Mouse (Mus musculus) C2C12 (cell line): Measurements from ENCODE around the gene Dhh.

Experiments used
- CTCF ChIP-seq: IDR thresholded peaks from one replicate; pipeline ENCODE4 v1.5.1; 2011; ENCODE audit not compliant: control insufficient read depth, insufficient read depth, insufficient read length
- MAX ChIP-seq: IDR thresholded peaks from one replicate; pipeline ENCODE4 v1.6.1; 2011; ENCODE audit warnings: mild to moderate bottlenecking, control low read depth
- MYOD1 ChIP-seq: IDR thresholded peaks from one replicate; pipeline ENCODE4 v1.6.1; 2011; ENCODE audit warnings: low read depth; ENCODE audit not compliant: control insufficient read depth, insufficient read length
- MYOG ChIP-seq: IDR thresholded peaks from one replicate; pipeline ENCODE4 v1.6.1; 2011; ENCODE audit not compliant: control insufficient read depth, insufficient read length; ENCODE audit errors: extremely low read depth
- USF1 ChIP-seq: IDR thresholded peaks from one replicate; pipeline ENCODE4 v1.6.1; 2011; ENCODE audit warnings: low read depth, mild to moderate bottlenecking, control low read depth, moderate library complexity

DNA sequence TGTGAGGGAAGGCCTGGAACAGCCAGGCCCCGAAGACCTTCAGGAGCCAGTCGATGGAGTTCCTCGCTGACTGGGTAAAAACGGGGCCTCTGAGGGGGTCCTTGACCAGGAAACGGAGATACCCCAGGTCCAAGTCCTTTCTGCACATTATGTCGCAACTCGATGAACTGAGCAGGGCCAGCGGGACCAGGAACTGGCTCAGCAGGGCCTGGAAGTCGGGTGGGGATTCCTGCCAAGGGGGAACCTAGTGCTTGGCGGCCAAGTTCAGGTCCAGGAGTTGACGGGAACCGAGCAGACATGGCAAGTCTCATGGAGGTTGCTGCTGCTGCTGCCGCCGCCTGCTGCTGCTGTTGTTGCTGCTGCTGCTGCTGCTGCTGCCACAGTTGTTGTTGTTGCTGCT, 47.7 kb downstream of the Dhh start:
- TF ChIP-seq CTCF (no peak), MAX (no peak), MYOG (no peak), USF1 (no peak), MYOD1 (no peak)
